Mouse (Mus musculus) heart, postnatal 0 days (tissue): Measurements from ENCODE around the gene Steap4.

Experiments used
- CTCF ChIP-seq: IDR thresholded peaks from 2 replicates; pipeline ENCODE4 v1.5.1; 2016; ENCODE audit warnings: antibody characterized with exemption, control low read depth, low read depth
- EP300 ChIP-seq: IDR thresholded peaks from 2 replicates; pipeline ENCODE4 v1.6.1; 2016; ENCODE audit warnings: antibody characterized with exemption, low read depth

- TF ChIP-seq EP300 = no peak
- TF ChIP-seq CTCF = no peak
Observed at GRCm38 (mm10) chr5:8002827-8003226, 42.6 kb downstream of the Steap4 start.
